Mouse (Mus musculus) cerebellum, adult 11 months (tissue): ENCODE measurements at regions not wholly inside any gene's neighbourhood (a gene's known extent, or its start where the extent isn't known, plus 50 kb on each side); places are given as distances from the start of the nearest gene placed in this dataset.
"Not testable (repeated sequence)": the region's sequence is repeated elsewhere in the genome, so short reads cannot be mapped to it uniquely, and the experiment has no call there.

Experiments
- DNase-seq: peaks from one replicate; pipeline ENCODE4 v3.0.0; 2022

GRCm38 (mm10) chr10:117472568-117472930, 92.7 kb upstream of the Cpsf6 start:
- no peak for DNase-seq

- no peak for DNase-seq
These were observed 92.2 kb upstream of the Cpsf6 start for GRCm38 (mm10) chr10:117471818-117472567.

- DNase-seq = no peak
These were observed 91.4 kb upstream of the Cpsf6 start for GRCm38 (mm10) chr10:117471036-117471817.

- no peak for DNase-seq
These were observed 90.7 kb upstream of the Cpsf6 start for GRCm38 (mm10) chr10:117470481-117470880.

GRCm38 (mm10) chr10:117469573-117470090, 89.8 kb upstream of the Cpsf6 start:
- DNase-seq = no peak

GRCm38 (mm10) chr10:117468931-117469572, 89.2 kb upstream of the Cpsf6 start:
- no peak for DNase-seq

- no peak for DNase-seq
These were observed 88.6 kb upstream of the Cpsf6 start for GRCm38 (mm10) chr10:117468381-117468780.

GRCm38 (mm10) chr10:117467161-117467560, 87.3 kb upstream of the Cpsf6 start:
- no peak for DNase-seq

GRCm38 (mm10) chr10:117466391-117466790, 86.6 kb upstream of the Cpsf6 start:
- DNase-seq = no peak

- DNase-seq = no peak
These were observed 85.9 kb upstream of the Cpsf6 start for GRCm38 (mm10) chr10:117465671-117466250.

GRCm38 (mm10) chr10:117465058-117465660, 85.3 kb upstream of the Cpsf6 start:
- no peak for DNase-seq

- DNase-seq = not testable (repeated sequence)
These were observed 84.5 kb upstream of the Cpsf6 start for GRCm38 (mm10) chr10:117464331-117464730.

GRCm38 (mm10) chr10:117463636-117464035, 83.8 kb upstream of the Cpsf6 start:
- no peak for DNase-seq

- DNase-seq = no peak
These were observed 83.1 kb upstream of the Cpsf6 start for GRCm38 (mm10) chr10:117462921-117463320.

GRCm38 (mm10) chr10:117461791-117462516, 82.1 kb upstream of the Cpsf6 start:
- DNase-seq = no peak

GRCm38 (mm10) chr10:117461261-117461660, 81.4 kb upstream of the Cpsf6 start:
- DNase-seq = no peak

GRCm38 (mm10) chr10:117460366-117460730, 80.5 kb upstream of the Cpsf6 start:
- no peak for DNase-seq

GRCm38 (mm10) chr10:117459651-117460365, 80.0 kb upstream of the Cpsf6 start:
- no peak for DNase-seq

GRCm38 (mm10) chr10:117459041-117459475, 79.2 kb upstream of the Cpsf6 start:
- no peak for DNase-seq

- no peak for DNase-seq
These were observed 78.6 kb upstream of the Cpsf6 start for GRCm38 (mm10) chr10:117458271-117459040.

- DNase-seq = no peak
These were observed 77.8 kb upstream of the Cpsf6 start for GRCm38 (mm10) chr10:117457701-117457950.
